9 mouse cellular contexts compared by ENCODE assay signal in genomic region chr7:141466045-141466394, GRCm38 (mm10). TPM values are rescaled to one million over a fixed set of nuclear protein-coding genes. Genes with fewer than 3 reads are reported as not detected.
DNase-seq lines count a peak whose midpoint lies in the region; TF ChIP-seq lines count a peak whose summit lies in the region.
"Had no signal": no experiment of that assay in that cellular context is flagged by ENCODE, and none has a peak within 500 bp of the region (broad histone marks: within the 10 kb centered on the region; RNA-seq: fewer than 3 reads in every experiment).

No protein-coding gene starts in this region.

- peaks cover 69% of the 10 kb centered on the region for H3K4me1 ChIP-seq in bone marrow macrophage, adult 2 months (ENCODE audit: control insufficient read depth, insufficient read depth, low read length)

- no peak for TF ChIP-seq CTCF in gastrocnemius, adult 2 months (IDR thresholded peaks at IDR 0.05)
- no peak for TF ChIP-seq CTCF in bone marrow macrophage, adult 2 months (IDR thresholded peaks at IDR 0.05; ENCODE audit: low read depth, low read length)

- peak overlapping the region; percentile 94 for H3K27ac ChIP-seq in gastrocnemius, adult 2 months
- peak overlapping the region; percentile 66 for H3K27ac ChIP-seq in bone marrow macrophage, adult 2 months (ENCODE audit: insufficient read depth, low read depth, low read length)

- peak overlapping the region; percentile 81 for H3K4me3 ChIP-seq in gastrocnemius, adult 2 months
- H3K4me3 ChIP-seq in bone marrow macrophage, adult 2 months (ENCODE audit: insufficient read depth, low read length), result peak overlapping the region; percentile 21; the same call in 1 of the 2 replicates

- no peak for TF ChIP-seq POLR2A in bone marrow macrophage, adult 2 months (IDR thresholded peaks at IDR 0.05; ENCODE audit: borderline replicate concordance, low read depth, low read length)

- intact Hi-C loops in gastrocnemius, adult 2 months (cut with DNase I), result no loop called here
- intact Hi-C loops in heart, postnatal 10 days (cut with DNase I), result no loop called here

- DNase-seq in gastrocnemius, adult 2 months, result peak; percentile 61
- no peak for DNase-seq in gastrocnemius, postnatal 4 days (ENCODE audit: low spot score in 2 of 2)
- DNase-seq in 3T3-L1 (ENCODE audit: low read depth, low spot score), result peak; percentile 84
- peak; percentile 53 for DNase-seq in heart, postnatal 10 days
- no peak for DNase-seq in frontal cortex, postnatal 25 days (ENCODE audit: low spot score in 2 of 2)
- no peak for DNase-seq in left cerebral cortex, adult 9 months (ENCODE audit: low spot score in 2 of 2)
- no peak for DNase-seq in embryo, embryonic 10 days (ENCODE audit: low spot score)
- DNase-seq: thymus, postnatal 25 days had no signal

RNA-seq across cellular contexts. Expression of gene Cd151, which starts 1.2 kb away (rescaled TPM):
- 10 to 100 TPM; 83.2 to 90.2 TPM for total RNA-seq in gastrocnemius, adult 2 months (2021)
- 10 to 100 TPM; 87.2 to 88.8 TPM for total RNA-seq in gastrocnemius, postnatal 4 days (2021)
- polyA plus RNA-seq in bone marrow macrophage, adult 2 months (2012; ENCODE audit: insufficient read depth, insufficient read length, missing spikeins), result 49.5 and 57.9 TPM in 2 replicates
- total RNA-seq in heart, postnatal 10 days (2021), result 100 to 1,000 TPM; 297 to 312 TPM

RNA-seq across cellular contexts. Expression of gene Cracr2b, which starts 5.1 kb away (rescaled TPM):
- 1 to 10 TPM; 6.1 to 6.3 TPM for total RNA-seq in gastrocnemius, adult 2 months (2021)
- total RNA-seq in gastrocnemius, postnatal 4 days (2021), result 1 to 10 TPM; 8.9 to 9.3 TPM
- polyA plus RNA-seq in bone marrow macrophage, adult 2 months (2012; ENCODE audit: insufficient read depth, insufficient read length, missing spikeins), result 66.8 and 69.6 TPM in 2 replicates
- 10 to 100 TPM; 23.2 to 26.1 TPM for total RNA-seq in heart, postnatal 10 days (2021)

RNA-seq across cellular contexts. Expression of gene Polr2l, which starts 8.9 kb away (rescaled TPM):
- 10 to 100 TPM; 55.5 to 58.8 TPM for total RNA-seq in gastrocnemius, adult 2 months (2021)
- total RNA-seq in gastrocnemius, postnatal 4 days (2021), result 10 to 100 TPM; 35.3 to 35.9 TPM
- 4.8 and 5.0 TPM in 2 replicates for polyA plus RNA-seq in bone marrow macrophage, adult 2 months (2012; ENCODE audit: insufficient read depth, insufficient read length, missing spikeins)
- total RNA-seq in heart, postnatal 10 days (2021), result 10 to 100 TPM; 59.8 to 65.5 TPM

RNA-seq across cellular contexts. Expression of gene Tspan4, which starts 9.0 kb away (rescaled TPM):
- total RNA-seq in gastrocnemius, adult 2 months (2021), result 1 to 10 TPM; 7.6 to 8.2 TPM
- total RNA-seq in gastrocnemius, postnatal 4 days (2021), result 10 to 100 TPM; 19.6 to 19.7 TPM
- 99.8 and 102 TPM in 2 replicates for polyA plus RNA-seq in bone marrow macrophage, adult 2 months (2012; ENCODE audit: insufficient read depth, insufficient read length, missing spikeins)
- total RNA-seq in heart, postnatal 10 days (2021), result 10 to 100 TPM; 37.3 to 38.9 TPM

RNA-seq across cellular contexts. Expression of gene Pnpla2, which starts 11.0 kb away (rescaled TPM):
- total RNA-seq in gastrocnemius, adult 2 months (2021), result 100 to 1,000 TPM; 345 to 348 TPM
- 100 to 1,000 TPM in 1 of 2 experiments, 10 to 100 TPM in 1; 98.6 to 133 TPM for total RNA-seq in gastrocnemius, postnatal 4 days (2021)
- 92.9 and 94.0 TPM in 2 replicates for polyA plus RNA-seq in bone marrow macrophage, adult 2 months (2012; ENCODE audit: insufficient read depth, insufficient read length, missing spikeins)
- total RNA-seq in heart, postnatal 10 days (2021), result 100 to 1,000 TPM; 244 to 353 TPM

Comparison
In these comparisons a context has a peak if more than half of its experiments do, and no peak if none do; other contexts are left out.
1. DNase-seq: peak in gastrocnemius, adult 2 months (single experiment), 3T3-L1 (single experiment) and heart, postnatal 10 days (2 of 2); none in gastrocnemius, postnatal 4 days (0 of 2), frontal cortex, postnatal 25 days (0 of 2), left cerebral cortex, adult 9 months (0 of 2) and embryo, embryonic 10 days (single experiment).